Mouse (Mus musculus) liver, embryonic 14.5 days (tissue): ENCODE results near the gene Slc38a1. TPM values are rescaled to one million over a fixed set of nuclear protein-coding genes. Genes with fewer than 3 reads are reported as not detected.

ENCODE experiments used
- ATAC-seq: fragments of 200-750 bp; cut with Nextera tagmentation; 2 replicates; pipeline ENCODE4 v1.8.0; 2017; ENCODE audit warnings: moderate number of reproducible peaks, mild to moderate bottlenecking, moderate library complexity; ENCODE audit not compliant: insufficient read depth
- DNase-seq, 3 experiments: peaks; one replicate each; pipeline ENCODE4 v3.0.0-alpha.2; 2012 to 2013; ENCODE audit warnings: low read depth in 3 of 3, low spot score in 3 of 3
- H3K27ac ChIP-seq: fragments of 300-500 bp; sonication (generic); 2 replicates; pipeline ENCODE4 v1.5.1; 2014; ENCODE audit warnings: moderate library complexity, mild to moderate bottlenecking, control low read depth, inconsistent platforms
- H3K27me3 ChIP-seq: fragments of 300-500 bp; sonication (generic); 2 replicates; pipeline ENCODE4 v1.6.1; 2014; ENCODE audit warnings: mild to moderate bottlenecking, low read length, moderate library complexity; ENCODE audit not compliant: control insufficient read depth, insufficient read depth
- H3K36me3 ChIP-seq: fragments of 300-500 bp; sonication (generic); replicated peaks from 2 replicates; pipeline ENCODE4 v1.6.1; 2014; ENCODE audit warnings: low read depth; ENCODE audit not compliant: control insufficient read depth, insufficient read depth
- H3K4me1 ChIP-seq, 2 experiments: fragments of 200-500 bp in 1 of 2; fragments of 300-500 bp in 1 of 2; sonication (generic) in 1 of 2; replicated peaks; 2 replicates each; pipeline ENCODE4 v1.6.1; 2012 to 2014; ENCODE audit warnings: antibody characterized with exemption in 1 of 2, inconsistent platforms in 1 of 2, low read length in 1 of 2; ENCODE audit not compliant: control insufficient read depth in 2 of 2, insufficient read depth in 2 of 2
- H3K4me2 ChIP-seq: fragments of 300-500 bp; sonication (generic); 2 replicates; pipeline ENCODE4 v1.6.1; 2014; ENCODE audit warnings: low read depth, mild to moderate bottlenecking, control low read depth, moderate library complexity
- H3K4me3 ChIP-seq, 2 experiments: fragments of 200-500 bp in 1 of 2; fragments of 300-500 bp in 1 of 2; sonication (generic) in 1 of 2; 2 replicates each; pipeline ENCODE4 v1.5.1; 2012 to 2014; ENCODE audit warnings: low read depth in 2 of 2, low read length in 2 of 2, mild to moderate bottlenecking in 2 of 2, control low read depth in 1 of 2, inconsistent platforms in 1 of 2, moderate library complexity in 1 of 2; ENCODE audit not compliant: insufficient read depth in 1 of 2
- H3K9ac ChIP-seq: fragments of 300-500 bp; sonication (generic); replicated peaks from 2 replicates; pipeline ENCODE4 v1.6.1; 2014; ENCODE audit warnings: mild to moderate bottlenecking, control low read depth, moderate library complexity
- H3K9me3 ChIP-seq: fragments of 300-500 bp; sonication (generic); 2 replicates; pipeline ENCODE4 v1.6.1; 2016; ENCODE audit warnings: low read length, mixed read lengths; ENCODE audit not compliant: control insufficient read depth
- CTCF ChIP-seq: IDR thresholded peaks from 2 replicates; pipeline ENCODE4 v1.5.1; 2016; ENCODE audit warnings: antibody characterized with exemption, low read depth, control low read depth
- EP300 ChIP-seq: IDR thresholded peaks from 2 replicates; pipeline ENCODE4 v1.6.1; 2016; ENCODE audit warnings: antibody characterized with exemption, low read depth
- WGBS: fragments of 180-500 bp; shearing (Covaris S2); extraction: QIAGEN DNeasy Blood & Tissue Kit; methylation state at CpG from one replicate; pipeline ENCODE4 v1.1.7; 2014; ENCODE audit not compliant: insufficient replicate concordance; 5-methylcytosine and 5-hydroxymethylcytosine counted together
- polyA plus RNA-seq, 2 experiments: library from polyadenylated mRNA; depleted of rRNA in 1 of 2; stranded (reverse) in 1 of 2; unstranded in 1 of 2; fragments of >200 nt; fragmentation: Nextera tagmentation in 1 of 2; extraction: Ambion mirVana in 1 of 2; gene quantifications; 2 replicates each; pipeline versions ENCODE4 v1.2.1 to v1.2.3; 2012 to 2014

Slc38a1 gene
- polyA plus RNA-seq, 2 experiments: 9.3 to 15.5 TPM

DNA sequence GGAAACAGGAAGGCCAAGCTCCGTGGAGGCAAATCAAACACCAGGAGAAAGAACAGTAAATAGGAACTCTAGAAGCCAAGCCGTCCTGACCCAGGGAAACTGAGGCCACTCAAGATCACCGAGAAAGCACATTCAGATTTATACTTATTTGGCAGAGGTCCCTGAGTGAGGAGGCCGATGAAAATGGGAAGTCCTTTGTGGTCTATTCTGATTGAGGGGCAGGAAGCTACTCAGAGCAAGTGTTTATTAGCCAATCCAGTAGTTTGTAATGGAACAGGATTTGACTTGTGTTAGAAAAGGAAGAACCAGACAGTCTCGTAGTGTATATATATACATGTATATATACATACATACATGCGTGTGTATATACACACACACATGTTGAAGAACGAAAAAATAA lies 48.8 kb downstream of the Slc38a1 start:
- ATAC-seq (no peak), DNase-seq (no peak)
- no peak for TF ChIP-seq EP300
- TF ChIP-seq CTCF: no peak
- Histone ChIP-seq H3K4me3 (no peak overlapping the region), H3K36me3 (no peaks in the 10 kb centered on the region; the same call in 1 of the 2 replicates), H3K4me2 (no peak overlapping the region), H3K27ac (no peak overlapping the region), H3K4me1 (no peaks in the 10 kb centered on the region), H3K9me3 (no peaks in the 10 kb centered on the region), H3K27me3 (no peaks in the 10 kb centered on the region), H3K9ac (no peak overlapping the region)
- 60% methylated on average over 7 of the region's 7 CpGs for WGBS

DNA sequence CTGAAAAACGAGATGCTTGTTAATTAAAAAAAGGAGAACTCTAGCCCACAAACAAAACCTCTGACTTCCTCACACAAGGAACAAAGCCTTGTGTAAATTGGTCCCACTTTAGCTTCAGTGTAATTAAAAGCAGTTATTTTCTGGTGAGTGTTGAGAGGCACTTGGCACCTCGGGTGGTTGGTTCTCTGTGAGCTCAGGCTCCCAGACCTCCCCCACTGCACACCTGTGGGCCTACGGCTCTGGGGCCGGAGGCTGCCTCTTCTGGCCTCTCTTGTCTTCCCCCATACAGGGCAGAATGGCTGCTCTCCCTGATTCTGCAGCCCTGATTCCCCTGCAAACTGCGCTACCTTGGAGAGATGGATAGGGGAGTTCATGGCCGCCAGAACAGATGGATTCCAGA lies 49.3 kb downstream of the Slc38a1 start:
- no peaks in the 10 kb centered on the region for H3K4me1 ChIP-seq
- no peaks in the 10 kb centered on the region for H3K9me3 ChIP-seq
- H3K36me3 ChIP-seq: no peaks in the 10 kb centered on the region; the same call in 1 of the 2 replicates
- H3K4me2 ChIP-seq: no peak overlapping the region
- no peak overlapping the region for H3K27ac ChIP-seq
- 68% methylated on average over 6 of the region's 6 CpGs for WGBS
- no peaks in the 10 kb centered on the region for H3K27me3 ChIP-seq
- TF ChIP-seq EP300 (no peak), CTCF (no peak)
- ATAC-seq (no peak), DNase-seq (no peak)
- no peak overlapping the region for H3K4me3 ChIP-seq
- H3K9ac ChIP-seq: no peak overlapping the region

DNA sequence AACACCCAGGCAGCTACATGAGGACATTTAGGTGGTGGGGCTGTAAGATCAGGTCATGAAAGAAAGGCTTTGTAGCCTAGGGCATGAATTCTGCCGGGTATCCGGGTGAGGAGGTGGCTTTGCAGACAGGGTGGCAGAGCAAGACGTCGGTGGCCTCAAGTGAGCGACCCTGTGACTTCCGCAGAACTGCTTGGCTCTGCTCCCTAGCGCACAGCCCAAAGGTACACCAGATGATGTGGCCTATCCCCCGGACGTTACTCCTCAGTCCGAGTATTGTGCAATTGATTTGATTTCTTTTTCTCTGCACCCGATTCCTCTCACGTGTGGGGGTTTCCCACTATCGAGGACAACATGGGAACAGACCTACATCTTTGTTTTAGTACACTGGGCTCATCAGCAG lies 49.7 kb downstream of the Slc38a1 start:
- no peak for ATAC-seq
- H3K4me1 ChIP-seq: no peaks in the 10 kb centered on the region
- H3K9ac ChIP-seq: no peak overlapping the region
- H3K9me3 ChIP-seq: no peaks in the 10 kb centered on the region
- WGBS: 76% methylated on average over 13 of the region's 13 CpGs
- DNase-seq: no peak
- H3K4me3 ChIP-seq: no peak overlapping the region
- no peak overlapping the region for H3K4me2 ChIP-seq
- no peak overlapping the region for H3K27ac ChIP-seq
- no peak for TF ChIP-seq CTCF
- no peak for TF ChIP-seq EP300
- H3K36me3 ChIP-seq: no peaks in the 10 kb centered on the region; the same call in 1 of the 2 replicates
- H3K27me3 ChIP-seq: no peaks in the 10 kb centered on the region

DNA sequence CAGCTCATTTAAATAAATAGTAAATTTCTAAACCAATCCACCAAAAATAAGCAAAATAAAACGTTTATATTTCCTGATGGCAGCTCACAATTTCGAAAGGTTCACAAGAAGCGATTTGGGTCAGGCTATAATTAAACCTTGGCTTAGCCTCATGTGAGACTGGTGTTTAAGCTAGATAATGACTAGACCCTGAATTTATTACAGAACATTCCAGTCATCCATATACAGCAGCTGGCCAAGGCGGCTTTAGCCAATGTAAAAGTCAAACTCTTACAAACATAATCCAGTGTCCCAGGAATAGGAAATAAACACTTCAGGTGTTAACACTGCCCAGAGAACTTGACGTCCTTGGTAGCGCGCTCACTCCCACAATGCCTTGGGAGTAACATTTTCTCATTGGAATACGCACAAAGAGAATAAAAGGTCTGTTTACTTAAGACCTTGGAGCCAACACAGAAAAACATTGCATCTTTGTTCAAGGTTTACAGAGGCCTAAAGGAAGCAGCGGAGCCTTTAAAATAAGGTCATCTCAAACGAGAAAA lies 50.8 kb downstream of the Slc38a1 start:
- 77% methylated on average over 10 of the region's 10 CpGs for WGBS
- Histone ChIP-seq H3K9ac (no peak overlapping the region), H3K27me3 (no peaks in the 10 kb centered on the region), H3K4me1 (no peaks in the 10 kb centered on the region), H3K4me2 (no peak overlapping the region), H3K9me3 (no peaks in the 10 kb centered on the region), H3K4me3 (no peak overlapping the region), H3K27ac (no peak overlapping the region), H3K36me3 (no peaks in the 10 kb centered on the region; the same call in 1 of the 2 replicates)
- DNase-seq (no peak), ATAC-seq (no peak)
- TF ChIP-seq EP300 (no peak), CTCF (no peak)

DNA sequence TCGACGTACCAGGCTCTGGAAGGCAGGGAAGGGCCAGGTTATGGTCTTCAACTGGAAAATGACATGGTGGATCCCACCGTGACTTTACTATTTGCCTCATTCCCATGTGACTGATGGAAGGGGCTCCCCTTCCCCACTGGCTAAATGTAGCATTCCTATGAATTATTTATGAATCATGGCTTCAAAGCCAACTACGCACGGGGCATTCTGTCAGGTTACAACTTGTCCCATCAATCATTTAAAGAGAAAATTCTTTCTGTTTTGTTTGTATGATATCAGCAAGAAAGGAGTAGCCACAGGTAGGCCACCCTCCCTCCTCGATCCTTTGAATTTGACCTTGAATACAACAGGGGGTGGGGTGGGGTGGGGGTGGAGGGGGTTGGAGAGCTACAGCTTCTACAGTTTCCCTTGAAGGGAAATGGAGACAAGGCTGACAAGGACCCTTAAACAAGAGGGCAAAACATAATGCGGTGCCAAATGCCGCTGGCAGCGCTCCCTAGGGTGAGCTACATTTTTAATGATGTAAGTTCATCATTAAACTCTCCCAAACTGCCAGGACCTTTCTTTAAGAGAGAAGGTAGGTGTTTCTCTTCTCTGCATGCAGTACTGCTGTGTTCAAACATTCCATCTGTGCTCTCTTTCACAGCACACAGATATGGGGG lies 53.6 kb downstream of the Slc38a1 start:
- Histone ChIP-seq H3K4me3 (no peak overlapping the region), H3K4me1 (no peaks in the 10 kb centered on the region), H3K4me2 (no peak overlapping the region), H3K9ac (no peak overlapping the region), H3K36me3 (peaks cover 9% of the 10 kb centered on the region), H3K27me3 (no peaks in the 10 kb centered on the region), H3K27ac (no peak overlapping the region), H3K9me3 (no peaks in the 10 kb centered on the region)
- ATAC-seq (no peak), DNase-seq (no peak)
- 85% methylated on average over 9 of the region's 9 CpGs for WGBS
- TF ChIP-seq EP300 (no peak), CTCF (no peak)
